Mouse (Mus musculus): ENCODE data around the gene Gh. TPM values are rescaled to one million over a fixed set of nuclear protein-coding genes. Genes with fewer than 3 reads are reported as not detected.

Gh gene
- polyA plus RNA-seq, 1 experiment, result not detected

DNA sequence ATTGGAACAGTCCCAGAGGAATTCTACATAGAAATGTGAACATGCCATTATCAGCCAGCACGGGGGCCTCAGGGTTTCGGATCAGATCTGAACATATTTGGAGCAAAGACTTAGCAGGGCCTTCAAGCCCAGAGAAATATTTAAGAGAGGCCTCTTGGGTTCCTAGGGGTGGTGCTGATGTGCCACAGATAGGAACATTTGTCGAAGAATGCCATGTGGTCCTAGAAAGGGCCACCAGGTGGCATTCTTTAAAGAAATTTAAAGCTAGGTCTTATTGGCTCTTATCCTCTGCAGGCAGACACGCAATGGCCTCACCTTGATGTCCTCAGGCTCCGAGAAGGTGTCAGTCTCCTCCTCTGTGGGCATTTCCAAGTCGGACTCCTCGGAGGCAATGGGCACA is 28.0 kb upstream of the Gh start:
- H3K27ac ChIP-seq (ENCODE audit: insufficient read depth, low read depth, low read length), result no peak overlapping the region
- peaks cover 9% of the 10 kb centered on the region for H3K4me1 ChIP-seq (ENCODE audit: control insufficient read depth, insufficient read depth, low read length)
- no peak overlapping the region for H3K4me3 ChIP-seq (ENCODE audit: insufficient read depth, low read length)
- TF ChIP-seq CTCF (IDR thresholded peaks at IDR 0.05; ENCODE audit: low read depth, low read length), result peak; percentile 53; the same call in 1 of the 2 replicates
- no peak for TF ChIP-seq POLR2A (IDR thresholded peaks at IDR 0.05; ENCODE audit: borderline replicate concordance, low read depth, low read length)

DNA sequence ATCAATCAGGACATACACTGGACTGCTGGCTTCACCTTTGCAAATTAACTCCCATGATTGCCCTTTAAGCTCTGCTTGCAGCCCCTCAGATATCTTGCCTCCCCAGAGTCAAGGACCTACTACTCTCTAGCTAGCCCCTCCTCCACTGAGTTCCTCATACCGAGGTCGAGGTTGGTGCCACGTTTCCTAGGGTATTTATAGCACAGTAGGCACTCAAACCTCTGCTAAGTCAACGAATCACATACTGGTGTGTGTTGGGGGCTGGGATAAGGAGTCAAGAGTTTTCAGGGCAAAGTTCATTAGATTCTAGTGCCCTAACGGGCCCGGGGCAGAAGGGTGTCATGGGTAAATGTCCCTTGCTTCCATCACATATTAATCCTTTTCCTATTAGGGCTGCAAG is 27.5 kb upstream of the Gh start:
- Histone ChIP-seq H3K4me3 (ENCODE audit: insufficient read depth, low read length) (no peak overlapping the region), H3K27ac (ENCODE audit: insufficient read depth, low read depth, low read length) (no peak overlapping the region), H3K4me1 (ENCODE audit: control insufficient read depth, insufficient read depth, low read length) (peaks cover 9% of the 10 kb centered on the region)
- TF ChIP-seq POLR2A (IDR thresholded peaks at IDR 0.05; ENCODE audit: borderline replicate concordance, low read depth, low read length), result no peak
- TF ChIP-seq CTCF (IDR thresholded peaks at IDR 0.05; ENCODE audit: low read depth, low read length), result no peak

GRCm38 (mm10) chr11:106328521-106328920 is 26.9 kb upstream of the Gh start:
- H3K4me3 ChIP-seq (ENCODE audit: insufficient read depth, low read length), result no peak overlapping the region
- TF ChIP-seq POLR2A (IDR thresholded peaks at IDR 0.05; ENCODE audit: borderline replicate concordance, low read depth, low read length), result no peak
- no peak for TF ChIP-seq CTCF (IDR thresholded peaks at IDR 0.05; ENCODE audit: low read depth, low read length)
- no peak overlapping the region for H3K27ac ChIP-seq (ENCODE audit: insufficient read depth, low read depth, low read length)
- H3K4me1 ChIP-seq (ENCODE audit: control insufficient read depth, insufficient read depth, low read length), result peaks cover 9% of the 10 kb centered on the region

DNA sequence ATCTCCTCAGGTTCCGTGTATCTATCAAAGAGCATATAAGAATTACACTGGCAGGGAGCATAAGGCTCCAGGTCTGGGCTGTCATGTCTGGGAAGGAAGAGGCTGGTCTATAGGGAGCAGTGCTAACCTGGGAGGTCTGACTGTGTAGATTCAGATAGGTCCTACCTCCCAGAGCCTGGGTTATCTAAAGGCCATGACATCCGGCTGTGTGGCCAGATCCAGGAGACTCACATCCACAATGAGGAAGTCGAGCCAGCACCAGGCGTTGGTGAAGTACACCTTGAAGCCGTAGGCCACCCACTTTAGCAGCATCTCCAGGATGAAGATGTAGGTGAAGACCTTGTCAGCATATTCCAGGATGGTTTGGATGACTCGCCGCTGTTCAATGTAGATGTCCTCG is 24.8 kb upstream of the Gh start:
- H3K4me3 ChIP-seq (ENCODE audit: insufficient read depth, low read length), result no peak overlapping the region
- no peak overlapping the region for H3K27ac ChIP-seq (ENCODE audit: insufficient read depth, low read depth, low read length)
- TF ChIP-seq CTCF (IDR thresholded peaks at IDR 0.05; ENCODE audit: low read depth, low read length) (no peak), POLR2A (IDR thresholded peaks at IDR 0.05; ENCODE audit: borderline replicate concordance, low read depth, low read length) (no peak)
- peaks cover 9% of the 10 kb centered on the region for H3K4me1 ChIP-seq (ENCODE audit: control insufficient read depth, insufficient read depth, low read length)

DNA sequence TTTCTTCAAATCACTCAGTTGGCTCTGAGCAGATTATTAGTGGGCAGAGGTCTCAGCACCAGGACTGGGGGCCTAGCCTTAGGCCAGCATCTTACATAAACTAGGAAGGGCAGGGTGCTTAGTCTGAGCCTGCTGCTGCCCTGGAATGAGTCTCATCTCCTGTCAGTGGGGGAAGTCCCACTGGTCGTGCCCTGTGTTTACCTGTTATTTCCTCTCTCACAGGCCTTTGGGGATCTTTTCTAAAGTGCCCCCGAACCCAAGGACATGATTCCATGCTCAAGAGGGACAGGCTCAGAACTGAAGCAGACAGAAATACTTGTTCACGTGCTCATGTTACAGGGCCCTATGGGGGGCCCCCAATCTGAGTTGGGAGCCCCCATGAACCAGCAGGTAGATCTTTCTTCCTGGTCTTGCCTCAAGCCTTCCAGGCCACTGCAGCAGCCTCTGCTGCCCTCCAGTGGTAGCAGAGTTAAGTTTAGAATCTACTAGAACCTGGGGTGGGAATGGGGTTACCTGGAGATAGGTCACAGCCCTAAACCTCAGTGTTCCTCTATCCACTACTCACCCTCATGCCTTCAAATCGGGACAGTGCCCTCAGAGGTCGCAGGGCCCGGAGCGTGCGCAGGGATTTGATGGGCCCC is 24.0 kb upstream of the Gh start:
- H3K27ac ChIP-seq (ENCODE audit: insufficient read depth, low read depth, low read length), result no peak overlapping the region
- TF ChIP-seq POLR2A (IDR thresholded peaks at IDR 0.05; ENCODE audit: borderline replicate concordance, low read depth, low read length) (no peak), CTCF (IDR thresholded peaks at IDR 0.05; ENCODE audit: low read depth, low read length) (peak; percentile 91)
- peaks cover 9% of the 10 kb centered on the region for H3K4me1 ChIP-seq (ENCODE audit: control insufficient read depth, insufficient read depth, low read length)
- no peak overlapping the region for H3K4me3 ChIP-seq (ENCODE audit: insufficient read depth, low read length)

GRCm38 (mm10) chr11:106324858-106325257 is 23.2 kb upstream of the Gh start:
- TF ChIP-seq CTCF (IDR thresholded peaks at IDR 0.05; ENCODE audit: low read depth, low read length) (no peak), POLR2A (IDR thresholded peaks at IDR 0.05; ENCODE audit: borderline replicate concordance, low read depth, low read length) (no peak)
- peaks cover 9% of the 10 kb centered on the region for H3K4me1 ChIP-seq (ENCODE audit: control insufficient read depth, insufficient read depth, low read length)
- H3K4me3 ChIP-seq (ENCODE audit: insufficient read depth, low read length), result no peak overlapping the region
- no peak overlapping the region for H3K27ac ChIP-seq (ENCODE audit: insufficient read depth, low read depth, low read length)

GRCm38 (mm10) chr11:106318406-106319366 is 17.0 kb upstream of the Gh start:
- Histone ChIP-seq H3K4me1 (ENCODE audit: control insufficient read depth, insufficient read depth, low read length) (peaks cover 25% of the 10 kb centered on the region), H3K27ac (ENCODE audit: insufficient read depth, low read depth, low read length) (peak overlapping the region; percentile 74), H3K4me3 (ENCODE audit: insufficient read depth, low read length) (0 out of 2 replicates have a peak overlapping the region, but pooled peaks have one; percentile 10)
- no peak for TF ChIP-seq CTCF (IDR thresholded peaks at IDR 0.05; ENCODE audit: low read depth, low read length)
- no peak for TF ChIP-seq POLR2A (IDR thresholded peaks at IDR 0.05; ENCODE audit: borderline replicate concordance, low read depth, low read length)

- 0 out of 2 replicates have a peak overlapping the region, but pooled peaks have one; percentile 74 for H3K27ac ChIP-seq (ENCODE audit: insufficient read depth, low read depth, low read length)
Measured at GRCm38 (mm10) chr11:106317801-106318200, 16.1 kb upstream of the Gh start.

DNA sequence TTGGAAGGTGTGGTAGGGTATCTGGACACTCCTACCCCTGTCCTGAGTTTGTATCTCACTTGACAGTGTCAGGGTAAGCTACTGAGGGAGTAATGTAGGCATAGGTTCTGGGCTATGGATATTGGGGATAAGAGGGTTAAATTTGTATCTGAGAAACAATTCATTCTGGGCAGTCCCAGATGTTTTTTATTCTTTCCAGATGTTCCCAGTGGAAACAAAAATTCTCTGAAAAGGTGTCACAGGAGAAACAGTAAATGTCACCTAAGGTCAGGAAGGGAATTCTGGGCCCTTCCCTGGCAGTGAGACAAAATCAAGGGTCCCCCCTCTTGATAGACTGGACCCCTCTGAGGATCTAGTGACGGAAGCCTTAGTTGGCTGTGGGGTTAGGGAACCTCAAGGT is 14.8 kb upstream of the Gh start:
- Histone ChIP-seq H3K4me3 (ENCODE audit: insufficient read depth, low read length) (no peak overlapping the region), H3K27ac (ENCODE audit: insufficient read depth, low read depth, low read length) (no peak overlapping the region), H3K4me1 (ENCODE audit: control insufficient read depth, insufficient read depth, low read length) (peaks cover 25% of the 10 kb centered on the region)
- TF ChIP-seq CTCF (IDR thresholded peaks at IDR 0.05; ENCODE audit: low read depth, low read length) (no peak), POLR2A (IDR thresholded peaks at IDR 0.05; ENCODE audit: borderline replicate concordance, low read depth, low read length) (no peak)

More at GRCm38 (mm10) chr11:106317801-106318200, 16.1 kb upstream of the Gh start:
- Histone ChIP-seq H3K4me1 (ENCODE audit: control insufficient read depth, insufficient read depth, low read length) (peaks cover 25% of the 10 kb centered on the region), H3K4me3 (ENCODE audit: insufficient read depth, low read length) (no peak overlapping the region)
- TF ChIP-seq POLR2A (IDR thresholded peaks at IDR 0.05; ENCODE audit: borderline replicate concordance, low read depth, low read length), result no peak
- no peak for TF ChIP-seq CTCF (IDR thresholded peaks at IDR 0.05; ENCODE audit: low read depth, low read length)

All from bone marrow macrophage, adult 2 months (primary cell).